Mouse (Mus musculus) megakaryocyte, embryonic 14.5 days (primary cell): ENCODE measurements around the gene Tnfrsf17.
"Not testable (repeated sequence)": the region's sequence is repeated elsewhere in the genome, so short reads cannot be mapped to it uniquely, and the experiment has no call there.

ENCODE experiments used
- FLI1 ChIP-seq: IDR thresholded peaks from 2 replicates; pipeline ENCODE4 v1.6.1; 2012; ENCODE audit warnings: low read length, inconsistent platforms, mixed read lengths
- GATA1 ChIP-seq: IDR thresholded peaks from 3 replicates; pipeline ENCODE4 v1.6.1; 2012; ENCODE audit warnings: mixed read lengths, low read length, inconsistent platforms, borderline replicate concordance

- TF ChIP-seq GATA1, FLI1: not testable (repeated sequence)
These were observed 47.0 kb downstream of the Tnfrsf17 start for GRCm38 (mm10) chr16:11360576-11360975.
